Mouse (Mus musculus) mouse embryonic stem cell (cell line): ENCODE measurements around the gene Thap2.

ENCODE experiments used
- in situ Hi-C, 2 experiments: fragments of 300-500 bp; cut with MboI; formaldehyde crosslinking; loops; 1 replicate in 1 of 2; 3 replicates in 1 of 2; pipeline ENCODE4 v1.14.3; 2019 to 2020; ENCODE audit warnings: low sequenced_read_pairs in 2 of 2, low pct_unique_long_range_greater_than_20kb in 1 of 2, mixed read lengths in 1 of 2; ENCODE audit not compliant: unreplicated experiment in 1 of 2

The Thap2 gene

GRCm38 (mm10) chr10:115358216-115358919 is 25.9 kb downstream of the Thap2 start:
- in situ Hi-C loops, result no loop called here

GRCm38 (mm10) chr10:115356106-115356505 is 28.1 kb downstream of the Thap2 start:
- in situ Hi-C loops, result no loop called here

DNA sequence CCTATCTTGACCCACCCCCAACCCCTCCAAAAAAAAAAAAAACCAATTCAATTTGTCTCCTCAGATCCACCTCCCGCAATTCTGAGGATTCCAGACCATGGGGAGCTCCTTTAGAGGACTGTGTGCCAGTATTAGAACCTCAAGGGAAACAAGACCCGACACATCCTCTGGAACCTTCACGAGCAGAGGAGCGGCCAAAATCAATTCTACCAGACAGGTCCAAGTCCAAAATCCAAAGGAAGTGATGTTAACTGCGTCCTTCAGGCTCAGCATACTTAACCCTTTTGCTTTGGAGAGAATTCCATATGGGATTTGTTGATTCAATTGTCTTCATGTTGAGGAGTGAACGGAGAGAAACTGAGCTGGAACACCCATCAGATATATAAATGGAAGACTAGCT is 29.2 kb downstream of the Thap2 start:
- in situ Hi-C loops, result no loop called here

DNA sequence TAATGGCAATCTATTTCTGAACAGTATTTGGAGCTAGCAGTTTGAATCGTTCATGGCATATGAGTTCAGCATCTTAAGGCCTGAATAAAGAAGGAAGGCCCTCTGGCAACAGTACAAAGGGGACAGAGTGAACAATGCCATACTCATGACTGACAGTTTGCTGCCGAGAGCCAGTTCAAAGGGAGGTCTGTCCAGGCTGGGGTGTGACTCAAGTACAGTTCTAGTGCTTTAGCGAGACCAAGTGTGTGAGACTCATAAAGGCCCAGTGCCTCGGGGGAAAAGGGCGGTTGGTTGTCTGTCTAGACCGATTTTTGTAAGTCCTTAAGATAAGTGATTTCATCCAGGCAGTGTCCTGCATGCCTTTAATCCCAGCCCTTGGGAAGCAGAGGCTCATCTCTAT is 29.7 kb downstream of the Thap2 start:
- in situ Hi-C loops, result no loop called here

- in situ Hi-C loops, result no loop called here
Measured at GRCm38 (mm10) chr10:115350810-115351397, 33.3 kb downstream of the Thap2 start.

GRCm38 (mm10) chr10:115349509-115349908 is 34.7 kb downstream of the Thap2 start:
- in situ Hi-C loops, result loop anchor here in 1 of 2 experiments (25.0 kb wide), 1 partner anchor 263 kb away; no protein-coding TSS in a partner anchor

DNA sequence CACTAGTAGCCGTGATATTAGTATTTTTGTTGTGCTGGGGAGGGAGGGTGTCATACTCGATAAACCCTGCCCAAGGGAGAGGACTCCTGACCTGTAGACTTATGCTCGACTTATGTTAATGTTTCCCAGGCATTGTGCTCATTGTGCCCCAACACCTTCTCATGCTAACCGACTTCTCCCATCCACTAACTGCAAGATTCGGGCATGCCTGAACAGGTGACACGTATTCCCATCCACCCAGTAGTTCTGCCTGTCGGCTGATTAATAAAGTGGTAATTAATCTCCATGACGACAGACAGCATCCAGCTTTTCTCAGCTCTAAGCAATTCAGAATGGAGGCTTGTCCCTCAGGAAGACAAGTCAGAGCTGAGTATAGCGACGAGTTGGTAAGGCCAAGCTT is 35.2 kb downstream of the Thap2 start:
- in situ Hi-C loops, result loop anchor here in 1 of 2 experiments (25.0 kb wide), 1 partner anchor 263 kb away; no protein-coding TSS in a partner anchor

- in situ Hi-C loops, result loop anchor here in 1 of 2 experiments (25.0 kb wide), 1 partner anchor 264 kb away; no protein-coding TSS in a partner anchor
Measured at GRCm38 (mm10) chr10:115348131-115348530, 36.1 kb downstream of the Thap2 start.

DNA sequence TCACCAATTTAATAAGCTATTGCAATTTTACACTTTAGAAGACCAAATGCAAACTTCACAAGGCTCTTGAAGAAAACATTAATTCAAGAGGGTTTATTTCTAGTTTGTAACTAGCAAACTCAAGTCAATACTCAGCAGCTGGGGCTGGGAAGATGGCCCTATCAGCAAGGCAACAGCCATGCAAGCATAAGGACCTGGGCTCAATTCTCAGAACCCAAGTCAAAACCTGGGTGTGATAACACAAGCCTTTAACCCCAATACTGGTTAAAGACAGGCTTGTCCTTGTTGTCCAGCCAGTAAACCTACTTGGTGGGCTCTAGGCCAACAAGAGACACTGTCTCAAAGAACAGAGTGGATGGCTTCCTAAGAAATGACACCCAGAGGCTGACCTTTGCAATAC is 37.8 kb downstream of the Thap2 start:
- in situ Hi-C loops, result loop anchor here in 1 of 2 experiments (25.0 kb wide), 1 partner anchor 266 kb away; no protein-coding TSS in a partner anchor

GRCm38 (mm10) chr10:115342771-115343425 is 41.3 kb downstream of the Thap2 start:
- in situ Hi-C loops, result loop anchor here in 1 of 2 experiments (25.0 kb wide), 1 partner anchor 269 kb away; no protein-coding TSS in a partner anchor

DNA sequence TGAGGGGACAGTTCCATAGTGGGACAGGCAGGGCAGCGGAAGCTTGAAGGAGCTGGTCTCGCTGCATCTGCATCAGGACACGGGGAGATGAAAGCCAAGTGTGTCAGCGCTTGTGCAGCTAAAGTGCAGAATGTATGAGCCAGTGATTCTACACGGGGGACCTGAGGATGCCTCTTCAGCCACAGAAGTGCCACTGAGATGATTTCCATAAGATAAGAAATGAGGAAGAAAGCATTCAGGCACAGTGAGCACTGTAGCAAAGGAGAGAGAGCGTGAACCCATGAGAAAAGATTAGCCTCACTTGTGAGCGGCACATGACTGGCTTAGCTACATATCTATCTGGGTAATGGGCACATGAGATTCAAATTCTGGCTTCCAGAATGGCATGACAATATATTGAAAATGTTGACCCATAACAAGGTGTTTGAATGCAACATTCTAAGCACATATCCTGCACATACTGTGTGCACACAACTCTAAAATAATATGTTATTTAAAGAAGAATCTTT is 44.4 kb downstream of the Thap2 start:
- in situ Hi-C loops, result loop anchor here in 1 of 2 experiments (25.0 kb wide), 1 partner anchor 272 kb away; no protein-coding TSS in a partner anchor

DNA sequence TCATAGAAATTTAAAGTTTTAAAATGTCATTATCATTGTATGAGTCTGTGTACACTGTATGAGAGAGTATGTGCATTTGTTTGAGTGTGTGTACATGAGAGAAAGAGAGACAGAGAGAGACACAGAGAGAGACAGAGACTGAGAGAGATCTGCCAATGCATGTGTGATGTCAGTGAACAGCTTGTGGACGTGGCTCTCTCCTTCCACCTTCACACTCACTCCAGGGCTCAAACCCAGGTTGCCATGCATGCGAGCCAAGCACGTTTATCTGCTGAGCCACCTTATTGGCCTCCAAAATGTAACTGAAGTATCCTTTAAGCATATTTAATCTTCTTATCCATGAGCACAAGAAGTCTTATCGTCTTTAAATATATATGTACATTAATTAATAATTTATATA is 47.3 kb downstream of the Thap2 start:
- in situ Hi-C loops, result loop anchor here in 1 of 2 experiments (25.0 kb wide), 1 partner anchor 275 kb away; no protein-coding TSS in a partner anchor

GRCm38 (mm10) chr10:115333528-115333927 is 50.7 kb downstream of the Thap2 start:
- in situ Hi-C loops, result loop anchor here in 1 of 2 experiments (25.0 kb wide), 1 partner anchor 279 kb away; no protein-coding TSS in a partner anchor

- in situ Hi-C loops, result loop anchor here in 1 of 2 experiments (25.0 kb wide), 1 partner anchor 279 kb away; no protein-coding TSS in a partner anchor
Measured at GRCm38 (mm10) chr10:115332997-115333396, 51.2 kb downstream of the Thap2 start.

GRCm38 (mm10) chr10:115332420-115332952 is 51.8 kb downstream of the Thap2 start:
- in situ Hi-C loops, result loop anchor here in 1 of 2 experiments (25.0 kb wide), 1 partner anchor 280 kb away; no protein-coding TSS in a partner anchor

DNA sequence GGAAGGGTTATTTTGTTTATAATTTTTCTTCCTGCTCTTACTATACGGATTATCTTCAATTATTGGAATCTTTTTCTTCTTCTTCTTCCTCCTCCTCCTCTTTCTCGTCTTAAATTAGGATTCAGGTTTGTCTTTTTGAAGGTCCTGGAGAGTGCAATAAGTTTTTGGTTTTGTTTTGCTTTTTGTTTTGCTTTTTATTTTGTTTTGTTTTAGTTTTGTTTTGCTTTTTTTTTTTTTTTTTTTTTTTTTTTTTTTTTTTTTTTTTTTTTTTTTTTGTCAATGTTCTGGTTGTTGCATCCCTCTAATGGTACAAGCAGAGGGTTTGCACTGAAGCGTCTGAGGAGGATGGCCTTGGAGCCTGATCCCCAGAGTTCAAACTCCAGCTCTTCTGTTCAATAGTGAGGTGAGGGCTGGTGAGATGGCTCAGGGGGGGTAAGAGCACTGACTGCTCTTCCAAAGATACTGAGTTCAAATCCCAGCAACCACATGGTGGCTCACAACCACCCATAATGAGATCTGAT is 55.2 kb downstream of the Thap2 start:
- in situ Hi-C loops, result loop anchor here in 1 of 2 experiments (25.0 kb wide), 1 partner anchor 283 kb away; no protein-coding TSS in a partner anchor

- in situ Hi-C loops, result loop anchor here in 1 of 2 experiments (25.0 kb wide), 1 partner anchor 284 kb away; no protein-coding TSS in a partner anchor
Measured at GRCm38 (mm10) chr10:115328514-115328913, 55.7 kb downstream of the Thap2 start.

- in situ Hi-C loops, result no loop called here
Measured at GRCm38 (mm10) chr10:115323295-115323694, 60.9 kb downstream of the Thap2 start.
